Mouse (Mus musculus): ENCODE measurements around the gene Gm49337.
A peak's percentile ranks its signal among the peaks of the same experiment; 100 is the strongest.

DNA sequence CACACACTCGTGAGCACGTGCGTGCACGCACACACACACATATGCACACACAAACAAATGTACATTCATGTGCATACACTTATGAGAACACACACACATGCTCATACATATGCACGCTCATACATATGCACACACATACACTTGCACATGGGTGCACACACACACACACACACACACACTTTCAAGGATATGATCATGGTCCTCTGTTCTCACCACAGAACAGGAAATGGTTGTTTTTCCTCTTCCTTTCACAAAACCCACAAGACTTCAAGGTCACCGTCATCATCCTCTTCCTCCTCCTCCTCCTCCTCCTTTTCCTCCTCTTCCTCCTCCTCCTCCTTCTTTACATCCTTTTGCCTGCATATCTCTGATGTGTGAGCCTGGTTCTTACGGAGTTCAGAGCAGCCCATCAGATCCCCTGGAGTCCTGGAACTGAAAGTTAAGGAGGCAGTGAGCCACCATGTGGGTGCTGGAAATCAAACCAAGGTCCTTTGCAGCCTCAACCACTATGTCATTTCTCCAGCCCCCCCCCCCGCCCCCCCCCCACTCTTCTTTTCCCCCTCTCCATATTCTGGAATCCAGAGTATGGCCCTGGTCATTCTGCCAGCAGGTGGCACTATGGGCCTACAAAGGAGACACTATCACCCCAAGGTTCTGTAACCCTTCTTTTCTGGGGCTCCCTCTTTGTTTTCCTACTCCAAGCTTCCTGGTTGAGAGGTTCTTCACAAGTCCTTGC lies 4.4 kb upstream of the Gm49337 start:
- TF ChIP-seq CTCF (IDR thresholded peaks at IDR 0.05; ENCODE audit: borderline replicate concordance, insufficient read depth, low read length) (peak; percentile 47; the same call in 1 of the 2 replicates), POLR2A (IDR thresholded peaks at IDR 0.05; ENCODE audit: low read depth, low read length) (no peak)

Measured in embryonic fibroblast, embryonic 13.5 days (primary cell).